Mouse (Mus musculus) G1E (cell line): ENCODE results near the gene Mad1l1.

Experiments used
- CTCF ChIP-seq: IDR thresholded peaks from 2 replicates; pipeline ENCODE4 v1.5.1; 2012; ENCODE audit warnings: low read depth, low read length, inconsistent platforms, mixed read lengths
- GATA1 ChIP-seq: IDR thresholded peaks from 2 replicates; pipeline ENCODE4 v1.6.1; 2012; ENCODE audit warnings: borderline replicate concordance, low read length, inconsistent platforms, mixed read lengths
- POLR2AphosphoS5 ChIP-seq: IDR thresholded peaks from 2 replicates; pipeline ENCODE4 v1.6.1; 2012; ENCODE audit warnings: low read depth, low read length, inconsistent platforms; ENCODE audit not compliant: insufficient replicate concordance
- TAL1 ChIP-seq: conservative IDR thresholded peaks from 2 replicates; pipeline ENCODE4 v1.6.1; 2012; ENCODE audit warnings: low read depth, low read length, inconsistent platforms, mixed read lengths

- TF ChIP-seq CTCF (no peak), TAL1 (no peak), POLR2AphosphoS5 (no peak), GATA1 (no peak)
These were observed 135.0 kb downstream of the Mad1l1 start for GRCm38 (mm10) chr5:140186351-140186750.
